Mouse (Mus musculus) small intestine, adult 2 months (tissue): ENCODE measurements around the gene Mb21d2.
A peak's percentile ranks its signal among the peaks of the same experiment; 100 is the strongest.

Experiments
- CTCF ChIP-seq: fragments of 200-500 bp; IDR thresholded peaks from 2 replicates; pipeline ENCODE4 v1.5.1; 2012; ENCODE audit warnings: low read depth, mild to moderate bottlenecking, control low read depth, inconsistent platforms, low read length, moderate library complexity, mixed read lengths; ENCODE audit not compliant: insufficient replicate concordance, insufficient read length; ENCODE audit errors: extremely low read depth
- POLR2A ChIP-seq: fragments of 200-500 bp; IDR thresholded peaks from 2 replicates; pipeline ENCODE4 v1.6.1; 2012; ENCODE audit warnings: low read depth, mild to moderate bottlenecking, control low read depth, inconsistent platforms, low read length, moderate library complexity

DNA sequence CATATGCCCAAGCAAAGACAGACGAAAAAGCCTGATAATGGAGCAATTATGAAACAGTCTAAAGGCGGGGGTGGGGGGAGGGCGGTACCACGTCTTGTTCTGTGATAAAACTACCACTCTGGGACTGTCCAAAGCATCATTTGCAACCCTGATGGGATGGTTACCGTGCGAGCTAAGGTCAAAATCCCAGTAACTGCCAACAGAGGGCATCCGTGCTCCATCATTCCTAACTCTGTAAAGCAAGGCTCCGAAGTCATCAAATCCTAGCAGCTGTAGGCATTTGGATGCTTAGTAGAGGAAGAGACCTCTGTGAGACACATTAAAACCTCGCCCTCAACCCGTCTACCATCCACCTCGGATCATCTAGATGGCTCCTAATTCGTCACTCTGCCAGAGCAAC, 91.5 kb downstream of the Mb21d2 start:
- TF ChIP-seq POLR2A (no peak), CTCF (peak; percentile 57; the same call in 1 of the 2 replicates)
